Mouse (Mus musculus) left cerebral cortex, postnatal 25 days (tissue): Measurements from ENCODE around the gene Acbd7. TPM values are rescaled to one million over a fixed set of nuclear protein-coding genes. Genes with fewer than 3 reads are reported as not detected.

Experiments
- DNase-seq, 2 experiments: peaks; one replicate each; pipeline ENCODE4 v3.0.0; 2022; ENCODE audit warnings: low spot score in 2 of 2, mixed read lengths in 1 of 2
- intact Hi-C: fragments of 180-260 bp; cut with DNase I; formaldehyde crosslinking; loops from one replicate; pipeline ENCODE4 v1.15.1; 2025
- total RNA-seq, 2 experiments: library from RNA; stranded (reverse); gene quantifications; 2 replicates each; pipeline ENCODE4 v1.2.3; 2021

Gene Acbd7
- total RNA-seq, 2 experiments from 2014 or later, result 0.94 TPM; not detected in 1

- intact Hi-C loops, result loop anchor here (10.0 kb wide), 1 partner anchor 407 kb away; no protein-coding TSS in a partner anchor
- DNase-seq, result no peak
Measured at GRCm38 (mm10) chr2:3357887-3358286, 21.9 kb downstream of the Acbd7 start.

GRCm38 (mm10) chr2:3361067-3361466, 25.1 kb downstream of the Acbd7 start:
- intact Hi-C loops, result no loop called here
- DNase-seq, result no peak

GRCm38 (mm10) chr2:3365127-3365526, 29.2 kb downstream of the Acbd7 start:
- intact Hi-C loops, result no loop called here
- DNase-seq, result no peak

- intact Hi-C loops, result no loop called here
- DNase-seq, result no peak
Measured at GRCm38 (mm10) chr2:3387105-3387860, 51.3 kb downstream of the Acbd7 start.

Other genes starting within 250 kb of the Acbd7 start
- 10 to 100 TPM; 71.0 to 74.3 TPM for gene Fam171a1, start 221.9 kb upstream of the Acbd7 start, total RNA-seq
- gene Nmt2, start 52.0 kb upstream of the Acbd7 start, total RNA-seq, result 10 to 100 TPM; 90.4 to 95.3 TPM
- 10 to 100 TPM; 10.3 to 11.0 TPM for gene Rpp38, start 3.5 kb upstream of the Acbd7 start, total RNA-seq
- gene Olah, start 61.0 kb downstream of the Acbd7 start, total RNA-seq, result under 1 TPM in 1 of 2 experiments, not detected in 1; 0.18 TPM
- gene Meig1, start 86.5 kb downstream of the Acbd7 start, total RNA-seq, result 1 to 10 TPM; 3.3 to 4.6 TPM
- gene Dclre1c, start 88.0 kb downstream of the Acbd7 start, total RNA-seq, result 10 to 100 TPM; 10.2 to 11.4 TPM
- 1 to 10 TPM; 3.5 to 4.4 TPM for gene Suv39h2, start 138.9 kb downstream of the Acbd7 start, total RNA-seq
- gene Gm45902, start 176.6 kb downstream of the Acbd7 start, total RNA-seq, result 1 to 10 TPM; 4.0 to 5.4 TPM
- gene Hspa14, start 176.6 kb downstream of the Acbd7 start, total RNA-seq, result 10 to 100 TPM; 42.8 to 46.9 TPM
- 1 to 10 TPM in 1 of 2 experiments, under 1 TPM in 1; 0.85 to 1.1 TPM for gene Cdnf, start 176.9 kb downstream of the Acbd7 start, total RNA-seq
- gene Fam107b, start 234.3 kb downstream of the Acbd7 start, total RNA-seq, result 1 to 10 TPM; 8.6 to 9.6 TPM